Mouse (Mus musculus) c-Kit-negative CD71-positive TER-119-positive erythroid progenitor cells, embryonic 14.5 days (primary cell): Measurements from ENCODE around the gene Gm28434.

Experiments
- DNase-seq: peaks from one replicate; pipeline ENCODE4 v3.0.0-alpha.2; 2013; ENCODE audit warnings: low read depth, low spot score

Gene Gm28434

DNA sequence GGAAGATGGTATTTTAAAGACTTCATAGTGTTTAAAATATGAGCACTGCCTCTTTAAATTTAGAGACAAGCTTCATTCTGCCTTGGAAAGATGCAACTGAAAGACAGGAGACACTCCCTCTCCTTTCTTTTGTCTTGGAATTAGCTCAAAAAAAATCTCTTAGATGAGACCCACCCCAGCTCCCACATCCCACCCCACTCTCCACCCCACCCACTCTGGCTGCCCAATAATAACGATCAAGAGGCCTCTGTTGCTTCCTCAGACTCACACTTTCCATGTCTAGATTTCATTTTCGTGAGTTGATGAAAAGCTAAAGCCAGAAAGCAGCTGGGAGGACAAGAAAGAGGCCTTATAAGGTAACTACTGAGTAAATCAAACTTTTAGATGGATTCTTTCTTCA lies at the start of gene Gm28434, which contains the start of gene 2310003L06Rik:
TSS of gene Gm28434 (plus strand) at position 317 of the 400 bp plus-strand sequence.
TSS of gene 2310003L06Rik (plus strand) at position 259 of the 400 bp plus-strand sequence.
- no peak for DNase-seq

DNA sequence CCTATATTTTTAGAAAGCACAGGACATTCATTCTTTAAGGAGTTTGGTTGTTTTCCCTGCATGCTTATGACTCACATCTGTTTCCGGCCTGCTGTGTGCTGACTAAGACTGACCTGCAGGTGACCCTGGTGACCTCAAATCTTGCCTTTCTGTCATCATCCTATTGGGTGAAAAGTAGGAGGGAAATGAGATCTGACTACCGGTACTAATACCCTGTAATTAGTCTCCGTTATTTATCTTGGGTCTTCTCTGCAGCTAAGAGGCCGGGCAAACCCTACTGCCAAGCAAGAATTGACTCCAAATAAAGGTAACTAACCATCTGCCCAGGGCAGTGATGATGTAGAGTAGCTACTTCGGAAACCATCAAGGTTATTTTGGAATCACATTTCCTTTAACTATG lies 43.9 kb upstream of the Gm28434 start, which contains the start of gene Csn3:
TSS of gene Csn3 (plus strand) at position 208 of the 400 bp plus-strand sequence.
- DNase-seq = no peak

DNA sequence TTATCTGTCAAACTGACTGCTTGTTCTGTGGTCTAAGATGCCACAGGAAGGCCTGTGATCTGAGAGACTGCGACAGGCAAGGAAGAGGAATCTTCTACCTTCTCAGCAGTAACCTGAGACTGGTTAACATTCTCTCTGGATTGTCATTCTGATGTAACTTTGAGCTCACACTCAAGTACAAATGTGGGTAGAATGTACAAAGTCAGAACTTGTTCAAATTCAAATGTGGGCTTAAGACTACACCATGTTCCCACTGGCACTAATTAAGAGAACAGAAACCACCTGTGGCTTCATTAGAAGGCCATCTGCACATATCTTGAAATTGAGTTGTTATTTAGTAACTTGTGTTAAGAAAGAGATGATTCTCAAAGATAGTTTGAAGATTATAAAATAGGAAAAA lies 37.7 kb upstream of the Gm28434 start:
- DNase-seq = no peak

DNA sequence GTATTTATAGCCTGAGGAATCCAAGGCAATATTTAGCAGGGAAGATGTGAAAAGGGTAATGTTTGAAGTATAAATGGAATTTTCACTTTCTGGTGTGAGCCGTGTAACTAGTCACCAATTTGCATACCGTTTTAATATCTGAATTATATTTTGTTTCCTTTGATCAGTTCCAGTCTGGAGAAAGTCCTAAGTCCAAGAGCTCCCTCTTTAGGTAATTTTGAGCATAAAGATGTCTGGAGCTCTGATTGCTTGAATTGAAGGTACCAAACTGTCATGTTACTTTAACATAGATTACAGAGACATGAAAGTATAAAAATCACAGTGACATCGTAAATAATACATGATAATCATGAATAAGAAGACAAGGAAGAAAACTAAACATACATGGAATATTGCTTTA lies 28.6 kb upstream of the Gm28434 start:
- no peak for DNase-seq

DNA sequence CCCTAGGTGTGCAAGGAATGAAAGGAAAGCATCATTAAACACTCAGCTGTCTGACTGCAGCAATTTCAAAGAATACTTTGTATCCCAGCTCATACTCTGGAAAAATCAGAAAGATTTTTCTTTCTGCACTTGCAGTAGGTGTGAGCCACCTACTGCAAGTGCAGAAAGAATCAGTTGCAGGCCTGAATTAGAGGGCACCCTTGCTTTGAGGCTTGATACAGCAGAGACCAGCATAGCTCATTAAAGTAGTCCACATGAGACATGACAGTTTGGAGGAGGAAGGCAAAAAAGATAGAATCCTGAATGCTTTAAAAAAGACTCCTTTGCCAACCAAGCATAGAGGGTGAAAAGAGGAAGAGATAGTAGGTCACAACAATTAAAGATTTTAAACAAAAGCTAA lies 26.8 kb upstream of the Gm28434 start:
- DNase-seq = no peak

DNA sequence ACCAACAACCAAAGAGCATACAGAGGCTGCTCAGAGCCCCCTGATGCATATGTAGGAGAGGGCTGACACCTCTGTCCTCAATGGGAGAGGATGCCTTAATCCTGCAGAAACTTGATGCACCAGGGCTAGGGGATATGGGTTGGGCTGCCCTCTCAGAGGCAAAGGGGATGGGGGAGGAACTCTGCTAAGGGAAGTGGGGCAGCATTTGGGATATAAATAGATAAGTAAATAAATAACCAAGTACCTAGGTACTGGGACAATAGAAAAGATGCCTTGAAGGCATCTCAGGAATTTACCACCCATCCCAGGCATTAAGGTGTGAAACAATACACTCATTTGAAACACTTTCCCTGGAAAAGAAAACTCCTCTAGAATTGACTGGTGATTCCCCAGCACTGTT lies 17.5 kb upstream of the Gm28434 start:
- no peak for DNase-seq

DNA sequence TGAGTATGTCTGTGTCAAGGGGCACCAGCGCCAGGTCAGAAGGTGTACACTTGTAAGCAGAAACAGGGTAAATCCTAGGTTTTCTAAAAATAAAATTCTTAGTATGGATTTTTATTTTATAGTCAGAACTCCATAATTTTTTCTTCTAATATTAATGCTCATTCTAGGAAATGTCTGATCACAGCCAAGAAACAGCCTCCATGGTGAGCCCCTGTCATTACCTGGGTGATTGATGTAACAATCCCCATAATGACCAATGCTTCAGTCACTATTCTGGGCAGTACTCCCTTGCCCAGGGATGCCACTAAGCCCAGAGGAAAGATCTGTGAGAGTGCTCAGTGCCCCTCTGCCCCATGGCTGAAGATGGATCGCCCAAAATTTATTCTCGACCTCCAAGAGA lies 9.8 kb downstream of the Gm28434 start, which contains the start of gene Cabs1:
TSS of gene Cabs1 (plus strand) at position 301 of the 400 bp plus-strand sequence.
- no peak for DNase-seq

DNA sequence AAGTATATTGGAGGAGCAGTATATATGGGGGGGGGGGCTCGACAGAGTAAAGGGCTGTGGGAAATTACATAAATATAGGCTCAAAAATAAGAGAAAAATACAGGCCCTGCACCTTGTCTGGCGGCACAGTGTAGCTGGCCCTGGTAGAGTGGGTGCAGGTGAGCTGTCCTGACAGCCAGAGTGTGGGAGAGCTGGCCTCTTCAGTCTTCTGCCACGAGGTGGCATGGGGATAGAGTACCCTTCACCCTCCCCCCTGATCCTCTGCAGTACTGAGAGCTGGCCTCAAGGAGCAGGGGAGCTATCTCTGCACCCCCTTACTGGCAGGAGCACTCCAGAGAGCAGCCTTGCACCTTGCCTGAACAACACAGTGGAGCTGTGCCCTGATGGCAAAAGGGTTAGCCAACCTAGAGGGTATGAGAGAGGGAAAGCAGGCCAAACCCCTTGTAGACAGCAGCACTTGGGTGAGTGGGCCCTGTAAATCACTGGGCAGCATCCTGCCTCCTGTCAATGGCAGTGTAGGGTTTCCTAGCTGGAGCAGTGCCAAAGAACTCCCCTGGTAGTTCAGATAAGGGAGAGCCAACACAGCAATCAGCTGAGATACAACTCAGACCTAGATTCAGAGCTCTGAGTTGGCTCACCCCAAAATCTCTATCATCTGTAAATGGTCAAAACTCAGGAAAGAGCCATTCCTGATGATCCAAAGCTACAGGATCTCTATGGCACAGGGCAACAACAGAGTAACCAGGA lies 13.3 kb downstream of the Gm28434 start:
- DNase-seq = no peak

DNA sequence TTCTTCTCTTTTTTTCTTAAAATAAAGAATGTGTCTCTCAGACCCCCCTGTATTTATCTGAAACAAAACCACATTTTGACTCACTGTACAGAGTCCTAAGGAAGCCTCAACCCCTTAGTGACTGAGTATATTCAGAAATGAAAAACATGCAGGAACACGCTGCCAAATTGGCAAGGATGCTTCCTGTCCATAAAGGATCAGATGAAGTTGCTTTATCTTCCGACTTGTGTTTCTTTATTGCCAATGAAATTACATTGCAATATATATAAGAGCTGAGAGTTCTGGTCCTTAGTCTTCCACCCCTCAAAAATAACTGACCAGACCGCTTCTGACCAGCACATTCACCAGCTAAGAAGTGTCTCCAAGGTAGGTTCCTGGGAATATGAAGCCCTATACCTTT lies 32.9 kb downstream of the Gm28434 start, which contains the start of gene Smr3a:
TSS of gene Smr3a (plus strand) at position 301 of the 400 bp plus-strand sequence.
- no peak for DNase-seq

DNA sequence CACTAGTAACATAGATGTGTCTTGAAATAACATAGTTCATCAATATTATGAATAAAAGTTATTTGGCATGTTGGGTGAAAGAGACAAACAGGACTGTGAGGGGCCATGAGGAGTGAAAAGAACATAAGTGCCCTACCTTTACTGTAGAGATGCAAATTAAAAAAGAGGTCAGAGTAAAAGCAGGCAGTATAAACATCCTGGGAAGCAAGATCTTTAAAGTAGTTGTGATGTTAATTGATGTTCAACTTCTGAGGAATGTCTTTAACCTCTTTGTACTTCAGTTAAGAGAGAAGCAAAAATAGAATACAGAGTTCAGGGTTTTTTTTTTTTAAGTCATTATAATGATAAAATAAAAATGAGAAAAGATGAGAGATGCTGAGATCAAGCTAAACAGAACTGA lies 35.9 kb downstream of the Gm28434 start:
- no peak for DNase-seq
